Mouse (Mus musculus) right cerebral cortex, adult 18-20 months (tissue): ENCODE data around the gene Asb13.

Source experiments
- DNase-seq: peaks from one replicate; pipeline ENCODE4 v3.0.0; 2022; ENCODE audit warnings: mixed read lengths

The Asb13 gene

GRCm38 (mm10) chr13:3667288-3667873 is 33.5 kb downstream of the Asb13 start:
- DNase-seq: no peak

- DNase-seq: no peak
Measured at GRCm38 (mm10) chr13:3668068-3668467, 34.2 kb downstream of the Asb13 start.

DNA sequence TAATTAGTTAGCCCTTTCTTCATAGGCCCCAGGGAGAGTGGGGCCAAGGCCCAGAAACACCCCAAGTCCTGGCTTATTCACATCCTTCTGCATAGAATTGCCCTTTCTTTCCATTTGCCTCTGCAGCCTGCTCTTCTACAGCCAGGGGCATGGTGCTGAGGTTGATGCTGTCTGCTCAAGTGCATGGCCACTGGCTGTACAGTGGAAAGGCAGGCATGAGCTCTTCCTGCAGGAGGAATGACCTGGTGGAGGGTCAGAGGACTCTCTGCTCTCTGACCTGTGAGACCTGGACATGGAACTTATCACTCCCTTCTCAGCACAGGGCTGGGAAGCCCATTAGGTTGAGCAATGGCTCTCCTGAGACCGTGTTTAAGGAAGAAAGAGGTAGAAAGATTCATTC is 35.8 kb downstream of the Asb13 start:
- no peak for DNase-seq

GRCm38 (mm10) chr13:3670039-3670438 is 36.2 kb downstream of the Asb13 start:
- no peak for DNase-seq

- no peak for DNase-seq
Measured at GRCm38 (mm10) chr13:3673151-3673550, 39.3 kb downstream of the Asb13 start.

GRCm38 (mm10) chr13:3673622-3674021 is 39.8 kb downstream of the Asb13 start:
- DNase-seq: no peak

DNA sequence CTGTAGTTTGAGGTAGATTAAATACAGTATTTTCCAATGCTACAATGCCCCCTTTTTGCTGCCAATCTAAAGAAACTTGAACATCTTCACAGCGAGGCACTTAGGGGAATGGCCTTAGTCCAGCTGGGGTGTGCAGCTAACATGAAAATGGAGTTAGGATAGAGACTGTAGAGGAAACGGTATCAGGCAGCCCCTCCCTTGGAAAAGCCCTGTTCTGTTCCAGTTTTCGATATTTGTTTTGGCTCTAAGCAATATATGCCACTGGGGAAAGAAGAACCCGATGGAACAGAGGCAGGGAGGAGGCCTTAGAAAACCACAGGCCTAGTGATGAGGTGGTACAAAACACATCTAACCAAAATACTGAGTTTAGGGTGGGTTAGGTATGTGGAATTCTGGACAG is 42.0 kb downstream of the Asb13 start:
- no peak for DNase-seq

- DNase-seq: no peak
Measured at GRCm38 (mm10) chr13:3679098-3679497, 45.3 kb downstream of the Asb13 start.

GRCm38 (mm10) chr13:3686306-3686705 is 52.5 kb downstream of the Asb13 start:
- DNase-seq: peak; percentile 34

- peak; percentile 5 for DNase-seq
Measured at GRCm38 (mm10) chr13:3694599-3695343, 60.9 kb downstream of the Asb13 start.

DNA sequence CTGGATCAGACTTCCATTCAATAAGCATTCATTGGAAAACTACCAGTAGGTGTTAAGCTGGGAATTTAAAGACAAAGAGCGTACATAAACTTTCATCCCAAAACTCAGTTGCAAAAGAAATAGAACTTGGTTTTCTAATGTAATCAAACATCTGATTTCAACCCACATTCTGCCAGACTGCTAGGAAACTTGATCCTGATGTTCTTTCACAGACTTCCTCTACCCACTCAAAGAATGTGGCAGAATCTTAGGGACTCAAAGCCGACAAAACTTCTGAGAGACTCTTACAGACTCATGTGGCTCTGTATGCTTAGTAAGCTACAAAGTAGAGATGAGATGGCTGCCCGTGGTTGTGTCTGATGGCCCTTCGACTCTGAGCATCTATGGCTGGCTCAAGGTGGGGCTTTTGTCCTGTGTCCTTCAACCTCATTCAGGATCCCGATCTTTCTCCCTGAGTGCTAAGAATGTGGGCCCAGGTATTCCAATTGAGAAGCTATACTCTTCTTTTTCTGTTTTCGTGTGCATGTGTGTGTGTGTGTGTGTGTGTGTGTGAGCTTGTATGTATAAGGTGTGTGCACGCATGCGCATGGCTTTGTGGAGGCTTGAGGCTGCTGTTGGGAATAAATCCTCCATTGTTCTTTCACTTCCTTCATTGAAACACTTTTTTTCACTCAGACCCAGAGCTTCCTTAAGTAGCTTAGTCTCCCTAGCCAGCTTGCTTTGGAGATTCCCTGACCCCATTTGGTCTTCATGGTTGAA is 63.3 kb downstream of the Asb13 start:
- peak; percentile 45 for DNase-seq

GRCm38 (mm10) chr13:3700752-3701151 is 66.9 kb downstream of the Asb13 start:
- DNase-seq: no peak
